Comparison of ENCODE assay signal across 8 mouse cellular contexts in genomic region chr3:59344065-59344905, GRCm38 (mm10). TPM values are rescaled to one million over a fixed set of nuclear protein-coding genes. Genes with fewer than 3 reads are reported as not detected.
DNase-seq lines count a peak whose midpoint lies in the region; ATAC-seq and TF ChIP-seq lines count a peak whose summit lies in the region.

Igsf10 (minus strand) TSS chr3:59344394.

- no peaks in the 10 kb centered on the region for H3K27me3 ChIP-seq in kidney, adult 2 months (replicated peaks; ENCODE audit: control insufficient read depth, insufficient read depth, low read length)
- no peaks in the 10 kb centered on the region for H3K27me3 ChIP-seq in hindbrain, embryonic 11.5 days (ENCODE audit: control insufficient read depth, insufficient read depth, low read length)
- H3K27me3 ChIP-seq in limb, embryonic 14.5 days (ENCODE audit: control insufficient read depth, insufficient read depth, low read length): no peaks in the 10 kb centered on the region
- no peaks in the 10 kb centered on the region for H3K27me3 ChIP-seq in midbrain, embryonic 16.5 days (ENCODE audit: control insufficient read depth, insufficient read depth, low read depth, low read length)
- no peaks in the 10 kb centered on the region for H3K27me3 ChIP-seq in thymus, adult 2 months (ENCODE audit: control insufficient read depth, insufficient read depth, low read length)

- H3K9ac ChIP-seq in hindbrain, embryonic 11.5 days (ENCODE audit: low read depth, low read length): peak within 1 kb of the TSS; percentile 64
- peak within 1 kb of the TSS; percentile 71 for H3K9ac ChIP-seq in limb, embryonic 14.5 days (ENCODE audit: low read depth, low read length, severe bottlenecking)
- H3K9ac ChIP-seq in midbrain, embryonic 16.5 days (ENCODE audit: low read depth, low read length): peak within 1 kb of the TSS; percentile 82

- no peak within 1 kb of the TSS for H3K27ac ChIP-seq in kidney, adult 2 months (ENCODE audit: insufficient read depth, low read depth, low read length)
- H3K27ac ChIP-seq in hindbrain, embryonic 11.5 days (ENCODE audit: low read depth, low read length): no peak within 1 kb of the TSS
- H3K27ac ChIP-seq in limb, embryonic 14.5 days (replicated peaks; ENCODE audit: low read depth, low read length): peak within 1 kb of the TSS; percentile 75
- peak within 1 kb of the TSS; percentile 73 for H3K27ac ChIP-seq in midbrain, embryonic 16.5 days (ENCODE audit: low read length)
- H3K27ac ChIP-seq in thymus, adult 2 months (ENCODE audit: control insufficient read depth, insufficient read depth, low read length): no peak within 1 kb of the TSS

- ATAC-seq in hindbrain, embryonic 11.5 days (ENCODE audit: low FRiP score): peak; percentile 97
- ATAC-seq in limb, embryonic 14.5 days (ENCODE audit: low FRiP score, low read depth): peak; percentile 94
- ATAC-seq in midbrain, embryonic 16.5 days: peak; percentile 97

- H3K4me3 ChIP-seq in kidney, adult 2 months (ENCODE audit: insufficient read depth, low read depth, low read length): peak within 1 kb of the TSS; percentile 56
- H3K4me3 ChIP-seq in hindbrain, embryonic 11.5 days (ENCODE audit: low read depth, low read length): peak within 1 kb of the TSS; percentile 56
- H3K4me3 ChIP-seq in limb, embryonic 14.5 days (replicated peaks; ENCODE audit: low read length): peak within 1 kb of the TSS; percentile 71
- H3K4me3 ChIP-seq in midbrain, embryonic 16.5 days (ENCODE audit: low read depth, low read length): peak within 1 kb of the TSS; percentile 77
- peak within 1 kb of the TSS; percentile 49 for H3K4me3 ChIP-seq in thymus, adult 2 months (ENCODE audit: control insufficient read depth, insufficient read depth, low read length)

- H3K36me3 ChIP-seq in kidney, adult 2 months (ENCODE audit: control insufficient read depth, insufficient read depth, low read length): no peaks in the 10 kb centered on the region
- H3K36me3 ChIP-seq in hindbrain, embryonic 11.5 days (ENCODE audit: control insufficient read depth, insufficient read depth, low read length): no peaks in the 10 kb centered on the region
- H3K36me3 ChIP-seq in limb, embryonic 14.5 days (ENCODE audit: control insufficient read depth, insufficient read depth, low read length): peaks cover 10% of the 10 kb centered on the region
- H3K36me3 ChIP-seq in midbrain, embryonic 16.5 days (ENCODE audit: control insufficient read depth, insufficient read depth, low read length): no peaks in the 10 kb centered on the region
- no peaks in the 10 kb centered on the region for H3K36me3 ChIP-seq in thymus, adult 2 months (ENCODE audit: control insufficient read depth, insufficient read depth, low read length)

- TF ChIP-seq CTCF in kidney, adult 2 months (conservative IDR thresholded peaks at IDR 0.05; ENCODE audit: insufficient read depth, insufficient read length, low read depth, low read length): no peak
- TF ChIP-seq CTCF in thymus, adult 2 months (IDR thresholded peaks at IDR 0.05; ENCODE audit: borderline replicate concordance, control insufficient read depth, extremely low read depth, insufficient read depth, low read length, poor library complexity): no peak

- DNase-seq in kidney, adult 2 months: no peak
- DNase-seq in kidney, adult 8-10 months: no peak
- DNase-seq in cerebellum, adult 9-10 months: peak; percentile 12
- DNase-seq in frontal cortex, postnatal 10 days (ENCODE audit: low spot score in 2 of 2): peak; percentile 26 to 47
- peak; percentile 85 for DNase-seq in hindbrain, embryonic 11.5 days (ENCODE audit: low spot score)
- DNase-seq in limb, embryonic 14.5 days (ENCODE audit: low spot score): peak; percentile 81
- peak; percentile 30 for DNase-seq in thymus, adult 2 months

- peak within 1 kb of the TSS; percentile 59 for H3K4me2 ChIP-seq in hindbrain, embryonic 11.5 days (replicated peaks; ENCODE audit: low read depth, low read length)
- peak within 1 kb of the TSS; percentile 68 for H3K4me2 ChIP-seq in limb, embryonic 14.5 days (replicated peaks; ENCODE audit: low read depth, low read length, severe bottlenecking)
- H3K4me2 ChIP-seq in midbrain, embryonic 16.5 days (ENCODE audit: low read length): peak within 1 kb of the TSS; percentile 74

- TF ChIP-seq POLR2A in kidney, adult 2 months (IDR thresholded peaks at IDR 0.05; ENCODE audit: low read depth, low read length): no peak
- TF ChIP-seq POLR2A in limb, embryonic 14.5 days (IDR thresholded peaks at IDR 0.05; ENCODE audit: borderline replicate concordance, extremely low read depth, insufficient read depth, insufficient read length): peak; percentile 14; the same call in 1 of the 2 replicates
- no peak for TF ChIP-seq POLR2A in thymus, adult 2 months (IDR thresholded peaks at IDR 0.05; ENCODE audit: control insufficient read depth, extremely low read depth, insufficient read depth, low read length, poor library complexity)

- no peaks in the 10 kb centered on the region for H3K9me3 ChIP-seq in hindbrain, embryonic 11.5 days (ENCODE audit: control insufficient read depth, low read length)
- H3K9me3 ChIP-seq in limb, embryonic 14.5 days (ENCODE audit: control insufficient read depth, low read length): no peaks in the 10 kb centered on the region
- H3K9me3 ChIP-seq in midbrain, embryonic 16.5 days (replicated peaks; ENCODE audit: control insufficient read depth, low read length, poor library complexity, severe bottlenecking): no peaks in the 10 kb centered on the region

- H3K4me1 ChIP-seq in kidney, adult 2 months (ENCODE audit: control insufficient read depth, insufficient read depth, low read length): no peaks in the 10 kb centered on the region
- H3K4me1 ChIP-seq in hindbrain, embryonic 11.5 days (replicated peaks; ENCODE audit: control insufficient read depth, insufficient read depth, low read length): no peaks in the 10 kb centered on the region
- peaks cover 7% of the 10 kb centered on the region for H3K4me1 ChIP-seq in limb, embryonic 14.5 days (ENCODE audit: control insufficient read depth, insufficient read depth, low read length)
- H3K4me1 ChIP-seq in midbrain, embryonic 16.5 days (ENCODE audit: control insufficient read depth, insufficient read depth, low read length): peaks cover 10% of the 10 kb centered on the region
- H3K4me1 ChIP-seq in thymus, adult 2 months (replicated peaks; ENCODE audit: control insufficient read depth, insufficient read depth, low read length): 0 out of 2 replicates have a peak, but pooled peaks cover 4% of the 10 kb centered on the region

- WGBS in kidney, adult 2 months: 3% methylated on average over 23 of the region's 23 CpGs
- 4% methylated on average over 22 of the region's 23 CpGs for WGBS in hindbrain, embryonic 11.5 days
- 3% methylated on average over 22 of the region's 23 CpGs for WGBS in limb, embryonic 14.5 days
- 3% methylated on average over 22 of the region's 23 CpGs for WGBS in midbrain, embryonic 16.5 days
- 9% methylated on average over 22 of the region's 23 CpGs for WGBS in thymus, adult 2 months

RNA-seq across cellular contexts. Expression of gene Igsf10, which starts in this region (rescaled TPM):
- polyA plus RNA-seq in kidney, adult 2 months (2012; rRNA removed): 0.48 and 0.62 TPM in 2 replicates
- 3.7 and 4.3 TPM in 2 replicates for polyA plus RNA-seq in hindbrain, embryonic 11.5 days (2014; fragmentation: Nextera tagmentation; extraction: Ambion mirVana)
- polyA plus RNA-seq in limb, embryonic 14.5 days (2012; rRNA removed): 18.5 and 20.5 TPM in 2 replicates
- polyA plus RNA-seq in limb, embryonic 14.5 days (2014; fragmentation: Nextera tagmentation; extraction: Ambion mirVana): 19.1 and 21.2 TPM in 2 replicates
- 2.9 and 3.1 TPM in 2 replicates for polyA plus RNA-seq in midbrain, embryonic 16.5 days (2015; fragmentation: Nextera tagmentation; extraction: Ambion mirVana)
- polyA plus RNA-seq in thymus, adult 2 months (2012; rRNA removed): 0.50 and 0.51 TPM in 2 replicates

Comparison
In these comparisons a context has a peak if more than half of its experiments do, and no peak if none do; other contexts are left out.
1. Peak in DNase-seq and H3K4me3 ChIP-seq in thymus, adult 2 months; RNA of the gene not detected or under 1 TPM.
2. DNase-seq: peak in cerebellum, adult 9-10 months (single experiment), frontal cortex, postnatal 10 days (2 of 2), hindbrain, embryonic 11.5 days (single experiment) and limb, embryonic 14.5 days (single experiment); none in kidney, adult 2 months (single experiment) and kidney, adult 8-10 months (0 of 2).
3. H3K27ac ChIP-seq: peak in limb, embryonic 14.5 days (single experiment) and midbrain, embryonic 16.5 days (single experiment); none in kidney, adult 2 months (single experiment), hindbrain, embryonic 11.5 days (single experiment) and thymus, adult 2 months (single experiment).
4. Peak in every context shown above with its lines, with median percentiles within 50 percentile points of each other: H3K4me3 ChIP-seq, ATAC-seq, H3K4me2 ChIP-seq and H3K9ac ChIP-seq.